Mouse (Mus musculus): ENCODE measurements around the gene Prmt9. TPM values are rescaled to one million over a fixed set of nuclear protein-coding genes. Genes with fewer than 3 reads are reported as not detected.

Prmt9 gene
- polyA plus RNA-seq, 1 experiment from 2014 or later, result 23.6 TPM

DNA sequence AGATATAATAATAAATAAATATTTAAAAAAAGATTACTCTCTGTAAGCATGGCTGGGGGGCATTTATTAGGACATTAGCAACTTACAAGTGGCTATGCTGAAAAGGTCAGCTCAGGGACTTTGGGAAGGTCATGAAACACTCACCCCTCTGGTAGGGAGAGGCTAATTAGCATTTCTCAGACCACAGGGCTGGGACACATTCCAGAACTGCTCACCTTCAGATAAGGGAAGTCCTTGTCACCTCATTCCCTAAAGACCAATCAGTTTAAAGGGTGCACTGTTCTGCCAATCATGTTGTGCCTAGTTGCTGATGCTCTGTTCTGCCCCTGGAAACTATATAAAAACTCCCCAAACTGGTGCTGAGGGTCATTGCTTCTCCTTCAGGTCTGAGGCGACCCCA is 10.9 kb upstream of the Prmt9 start:
- Histone ChIP-seq H3K4me3 (no peak overlapping the region), H3K27ac (no peak overlapping the region), H3K4me2 (replicated peaks) (no peak overlapping the region), H3K9ac (no peak overlapping the region), H3K27me3 (no peaks in the 10 kb centered on the region), H3K4me1 (no peaks in the 10 kb centered on the region), H3K9me3 (replicated peaks) (no peaks in the 10 kb centered on the region), H3K36me3 (no peaks in the 10 kb centered on the region)
- no peak for ATAC-seq (ENCODE audit: low FRiP score)
- 87% methylated on average over 1 of the region's 1 CpGs for WGBS

DNA sequence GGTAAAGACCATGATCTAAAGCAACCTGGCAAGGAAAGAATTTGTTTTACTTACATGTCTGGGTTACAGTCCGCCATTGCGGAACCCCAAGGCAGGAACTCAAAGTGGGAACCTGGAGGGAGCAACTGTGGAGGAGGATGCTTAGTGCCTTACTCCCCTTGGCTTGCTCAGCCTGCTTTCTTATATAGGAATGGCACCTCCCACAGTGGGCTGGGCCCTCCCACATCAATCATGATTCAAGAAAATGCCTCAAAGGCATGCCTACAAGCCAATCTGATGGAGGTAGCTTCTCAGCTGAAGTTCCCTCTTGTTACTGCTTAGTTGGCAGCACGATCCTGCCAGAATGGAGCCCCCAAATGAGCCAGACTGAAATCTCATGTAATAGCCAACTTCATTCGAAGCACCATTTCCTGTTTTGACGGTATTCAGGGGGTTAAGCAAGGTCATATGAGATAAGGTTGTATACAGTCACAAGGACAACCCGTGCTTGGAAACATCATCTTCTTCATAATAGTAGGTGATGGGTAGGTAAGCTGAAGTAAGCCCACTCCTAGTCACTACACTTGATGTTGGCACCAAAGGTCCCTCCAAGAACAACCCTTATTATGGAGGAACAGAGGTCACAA is 5.9 kb upstream of the Prmt9 start:
- Histone ChIP-seq H3K27me3 (peaks cover 4% of the 10 kb centered on the region; the same call in 1 of the 2 replicates), H3K4me1 (no peaks in the 10 kb centered on the region), H3K9me3 (replicated peaks) (no peaks in the 10 kb centered on the region), H3K27ac (no peak overlapping the region), H3K4me2 (replicated peaks) (no peak overlapping the region), H3K36me3 (no peaks in the 10 kb centered on the region), H3K4me3 (no peak overlapping the region), H3K9ac (no peak overlapping the region)
- 87% methylated on average over 6 of the region's 6 CpGs for WGBS
- ATAC-seq (ENCODE audit: low FRiP score), result no peak

DNA sequence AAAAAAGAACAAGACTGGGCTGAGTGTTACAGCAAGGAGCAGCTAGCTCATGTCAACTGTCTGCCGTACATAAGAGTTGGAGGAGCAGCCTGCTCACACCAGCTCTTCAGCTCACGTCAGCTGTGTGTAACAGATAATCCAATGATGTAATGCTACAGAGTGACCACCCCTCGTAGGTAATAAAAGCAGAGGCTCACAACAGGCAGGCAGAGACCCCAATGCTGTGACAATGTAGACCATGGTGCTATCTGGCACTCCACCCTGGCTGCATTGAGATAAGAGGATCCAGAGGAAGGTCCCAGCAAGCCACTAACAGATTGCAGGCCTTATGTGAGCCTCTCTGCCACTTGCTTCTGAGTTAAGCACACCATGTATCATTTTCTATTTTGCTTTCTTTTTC is 4.8 kb upstream of the Prmt9 start:
- no peak overlapping the region for H3K4me2 ChIP-seq (replicated peaks)
- H3K4me1 ChIP-seq, result no peaks in the 10 kb centered on the region
- no peak overlapping the region for H3K4me3 ChIP-seq
- no peaks in the 10 kb centered on the region for H3K36me3 ChIP-seq
- ATAC-seq (ENCODE audit: low FRiP score), result no peak
- WGBS, result 64% methylated on average over 3 of the region's 3 CpGs
- peaks cover 4% of the 10 kb centered on the region; the same call in 1 of the 2 replicates for H3K27me3 ChIP-seq
- H3K9me3 ChIP-seq (replicated peaks), result no peaks in the 10 kb centered on the region
- no peak overlapping the region for H3K27ac ChIP-seq
- H3K9ac ChIP-seq, result no peak overlapping the region

DNA sequence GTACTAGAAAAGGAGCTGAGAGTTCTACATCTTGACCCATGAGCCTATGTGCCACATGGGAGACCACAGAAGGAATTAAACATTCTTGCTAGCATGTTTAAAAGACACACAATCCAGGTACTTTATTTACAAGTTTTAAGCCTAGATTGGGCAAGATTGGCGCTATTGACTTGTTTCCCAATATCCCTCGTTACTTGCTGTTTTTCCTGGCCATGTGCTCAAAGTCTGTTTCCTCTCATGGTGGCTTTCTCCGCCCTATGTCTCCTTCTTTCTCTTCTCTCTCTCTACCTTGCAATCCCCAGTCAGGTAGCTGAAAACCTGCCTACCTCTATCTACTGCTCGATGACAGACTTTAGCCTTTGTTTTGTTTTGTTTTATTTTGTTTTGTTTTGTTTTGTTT is 3.6 kb upstream of the Prmt9 start:
- ATAC-seq (ENCODE audit: low FRiP score), result no peak
- Histone ChIP-seq H3K27ac (no peak overlapping the region), H3K27me3 (peaks cover 4% of the 10 kb centered on the region; the same call in 1 of the 2 replicates), H3K4me2 (replicated peaks) (no peak overlapping the region), H3K36me3 (no peaks in the 10 kb centered on the region), H3K9ac (no peak overlapping the region), H3K4me3 (no peak overlapping the region), H3K4me1 (peaks cover 6% of the 10 kb centered on the region; the same call in 1 of the 2 replicates), H3K9me3 (replicated peaks) (no peaks in the 10 kb centered on the region)
- 89% methylated on average over 4 of the region's 4 CpGs for WGBS

DNA sequence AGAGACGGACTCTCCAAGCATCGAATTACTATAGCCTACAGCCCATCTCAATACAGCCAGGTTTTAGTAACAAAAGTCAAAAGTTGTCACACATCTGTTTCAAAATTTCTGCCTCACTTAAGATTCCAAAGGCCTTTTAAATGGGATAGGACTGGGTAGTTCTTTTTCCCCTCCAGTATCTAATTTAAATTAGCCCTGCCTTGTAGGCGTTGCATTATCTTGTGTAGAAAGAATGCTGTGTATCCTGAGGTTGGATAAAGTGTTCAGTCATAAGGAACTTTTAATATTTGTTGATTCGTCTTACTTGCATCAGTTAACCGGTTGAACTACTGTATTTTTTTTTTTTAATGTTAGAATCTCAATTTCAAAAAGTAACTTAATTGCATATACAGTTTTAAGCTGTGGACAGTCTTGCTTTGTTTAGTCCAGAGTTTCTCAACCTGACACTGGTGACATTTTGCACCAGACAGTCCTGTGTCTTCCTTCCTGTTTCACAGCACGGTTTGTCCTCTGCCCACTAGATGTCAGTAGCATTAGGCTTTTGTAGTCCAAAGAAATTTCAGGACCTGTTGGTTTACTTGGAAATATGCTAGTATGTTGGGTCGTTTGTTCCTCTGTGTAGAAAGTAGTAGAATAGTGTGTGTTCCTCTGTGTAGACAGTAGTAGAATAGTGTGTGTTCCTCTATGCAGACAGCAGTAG is 834 bp downstream of the Prmt9 start:
- H3K9ac ChIP-seq, result peak overlapping the region; percentile 90
- 0 out of 2 replicates have a peak, but pooled peaks have one; percentile 12 for ATAC-seq (ENCODE audit: low FRiP score)
- peaks cover 4% of the 10 kb centered on the region; the same call in 1 of the 2 replicates for H3K27me3 ChIP-seq
- H3K4me2 ChIP-seq (replicated peaks), result peak overlapping the region; percentile 68
- H3K36me3 ChIP-seq, result peaks cover 31% of the 10 kb centered on the region
- no peaks in the 10 kb centered on the region for H3K9me3 ChIP-seq (replicated peaks)
- H3K4me3 ChIP-seq, result peak overlapping the region; percentile 84
- 0 out of 2 replicates have a peak overlapping the region, but pooled peaks have one; percentile 92 for H3K27ac ChIP-seq
- 25% methylated on average over 7 of the region's 7 CpGs for WGBS
- H3K4me1 ChIP-seq, result peaks cover 12% of the 10 kb centered on the region

DNA sequence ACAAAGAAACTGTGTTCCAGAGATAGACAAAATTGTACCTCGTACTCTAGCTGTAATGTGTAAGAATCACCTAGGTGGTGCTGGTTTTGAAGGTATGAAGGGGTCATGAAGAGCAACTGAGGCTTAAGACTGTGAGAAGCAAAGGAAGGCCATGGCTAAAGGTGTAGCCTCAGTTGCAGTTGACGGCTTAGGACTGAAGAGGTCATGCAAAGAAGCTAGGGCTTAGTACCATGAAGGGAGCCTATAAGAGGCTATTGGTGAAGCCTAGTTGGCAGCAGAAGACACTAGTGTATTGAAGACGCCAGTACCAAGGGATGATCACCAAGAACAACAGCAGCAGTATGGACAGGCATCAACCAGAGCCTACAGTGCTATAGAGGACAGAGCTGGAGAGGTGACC is 3.3 kb downstream of the Prmt9 start:
- 96% methylated on average over 3 of the region's 3 CpGs for WGBS

DNA sequence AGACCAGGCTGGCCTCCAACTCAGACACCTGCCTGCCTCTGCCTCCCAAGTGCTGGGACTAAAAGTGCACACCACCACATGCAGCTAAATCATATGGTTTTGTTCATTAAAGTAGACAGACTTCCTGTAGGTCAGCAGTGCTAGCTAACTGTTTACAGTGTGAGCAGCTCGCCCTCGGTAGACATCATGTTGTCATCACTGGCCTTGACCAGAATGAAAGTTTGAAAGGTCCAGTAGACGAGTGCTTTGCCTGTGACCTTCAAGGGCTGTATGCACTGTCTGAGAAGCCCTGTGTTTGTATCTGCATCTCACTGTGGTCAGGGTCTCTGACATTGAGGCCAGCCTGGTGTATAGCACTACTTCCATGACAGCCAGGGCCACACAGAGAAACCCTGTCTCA is 12.2 kb downstream of the Prmt9 start:
- H3K27ac ChIP-seq, result no peak overlapping the region
- H3K4me3 ChIP-seq, result no peak overlapping the region
- H3K9me3 ChIP-seq (replicated peaks), result no peaks in the 10 kb centered on the region
- no peaks in the 10 kb centered on the region for H3K27me3 ChIP-seq
- peaks cover 69% of the 10 kb centered on the region for H3K36me3 ChIP-seq
- H3K4me2 ChIP-seq (replicated peaks), result no peak overlapping the region
- no peak for ATAC-seq (ENCODE audit: low FRiP score)
- 83% methylated on average over 3 of the region's 3 CpGs for WGBS
- H3K9ac ChIP-seq, result no peak overlapping the region
- H3K4me1 ChIP-seq, result no peaks in the 10 kb centered on the region

More for the DNA sequence above, 3.3 kb downstream of the Prmt9 start:
- Histone ChIP-seq H3K4me1 (peaks cover 12% of the 10 kb centered on the region), H3K36me3 (peaks cover 53% of the 10 kb centered on the region), H3K4me3 (no peak overlapping the region), H3K9ac (no peak overlapping the region), H3K27me3 (peaks cover 4% of the 10 kb centered on the region; the same call in 1 of the 2 replicates), H3K4me2 (replicated peaks) (no peak overlapping the region), H3K9me3 (replicated peaks) (no peaks in the 10 kb centered on the region), H3K27ac (no peak overlapping the region)
- no peak for ATAC-seq (ENCODE audit: low FRiP score)

DNA sequence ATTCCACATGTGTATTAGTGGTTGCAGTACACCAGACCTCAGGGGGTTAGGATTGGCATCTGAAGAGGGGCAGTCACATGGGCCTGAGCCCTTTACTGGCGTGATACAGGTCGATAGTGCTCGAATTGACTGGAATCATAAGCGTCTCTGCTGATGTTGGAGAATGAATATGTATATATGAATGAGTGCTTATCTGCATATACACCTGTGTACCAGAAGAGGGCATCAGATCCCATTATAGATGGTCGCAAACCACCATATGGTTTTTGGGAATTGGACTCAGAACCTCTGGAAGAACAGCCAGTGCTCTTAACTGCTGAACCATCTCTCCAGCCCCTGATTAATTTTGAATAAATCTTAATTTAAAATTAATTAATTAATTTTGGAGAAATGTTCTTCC is 25.0 kb downstream of the Prmt9 start:
- no peak overlapping the region for H3K4me3 ChIP-seq
- 88% methylated on average over 5 of the region's 5 CpGs for WGBS
- no peak overlapping the region for H3K9ac ChIP-seq
- no peak overlapping the region for H3K27ac ChIP-seq
- ATAC-seq (ENCODE audit: low FRiP score), result no peak
- H3K4me2 ChIP-seq (replicated peaks), result no peak overlapping the region
- H3K27me3 ChIP-seq, result no peaks in the 10 kb centered on the region
- H3K4me1 ChIP-seq, result no peaks in the 10 kb centered on the region
- peaks cover 33% of the 10 kb centered on the region for H3K36me3 ChIP-seq
- H3K9me3 ChIP-seq (replicated peaks), result no peaks in the 10 kb centered on the region

DNA sequence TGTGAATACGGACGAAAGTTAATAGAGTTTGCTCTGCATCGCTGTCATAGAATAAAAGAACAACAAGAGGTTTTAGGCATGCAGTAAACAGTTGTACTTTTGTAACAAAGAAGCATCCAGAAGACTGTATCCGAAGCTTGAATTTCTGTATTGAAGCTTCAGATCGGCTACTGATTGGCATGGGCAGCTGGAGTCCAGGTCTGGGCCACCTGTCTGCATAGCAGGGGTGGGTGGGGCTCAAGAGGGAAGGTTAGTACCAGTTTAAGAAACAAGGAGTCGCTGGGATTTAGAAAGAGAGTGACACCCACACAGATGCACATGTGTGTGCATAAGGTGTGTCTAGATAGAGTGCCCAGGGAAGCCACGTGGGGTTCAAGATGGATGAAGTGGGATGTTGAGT is 28.5 kb downstream of the Prmt9 start:
- H3K9me3 ChIP-seq (replicated peaks), result no peaks in the 10 kb centered on the region
- 93% methylated on average over 7 of the region's 7 CpGs for WGBS
- no peaks in the 10 kb centered on the region for H3K27me3 ChIP-seq
- H3K9ac ChIP-seq, result no peak overlapping the region
- H3K4me1 ChIP-seq, result no peaks in the 10 kb centered on the region
- no peak overlapping the region for H3K4me2 ChIP-seq (replicated peaks)
- no peak for ATAC-seq (ENCODE audit: low FRiP score)
- peaks cover 50% of the 10 kb centered on the region for H3K36me3 ChIP-seq
- no peak overlapping the region for H3K4me3 ChIP-seq
- H3K27ac ChIP-seq, result no peak overlapping the region

DNA sequence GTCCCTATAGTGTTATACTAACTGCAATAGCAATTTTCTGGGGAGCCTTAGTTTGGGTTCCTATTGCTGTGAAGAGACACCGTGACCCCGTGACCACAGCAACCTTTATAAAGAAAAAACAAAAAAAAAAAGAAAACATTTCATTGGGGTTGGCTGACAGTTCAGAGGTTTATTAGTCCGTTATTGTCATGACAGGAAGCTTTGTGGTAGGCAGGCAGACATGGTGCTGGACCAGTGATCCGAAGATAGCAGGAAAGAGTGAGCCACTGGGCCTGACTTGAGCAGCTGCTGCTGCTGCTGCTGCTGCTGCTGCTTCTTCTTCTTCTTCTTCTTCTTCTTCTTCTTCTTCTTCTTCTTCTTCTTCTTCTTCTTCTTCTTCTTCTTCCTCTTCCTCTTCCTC is 35.0 kb downstream of the Prmt9 start:
- H3K4me2 ChIP-seq (replicated peaks), result no peak overlapping the region
- no peaks in the 10 kb centered on the region for H3K27me3 ChIP-seq
- no peaks in the 10 kb centered on the region for H3K9me3 ChIP-seq (replicated peaks)
- peaks cover 34% of the 10 kb centered on the region for H3K36me3 ChIP-seq
- H3K27ac ChIP-seq, result no peak overlapping the region
- 81% methylated on average over 4 of the region's 4 CpGs for WGBS
- H3K9ac ChIP-seq, result no peak overlapping the region
- no peaks in the 10 kb centered on the region for H3K4me1 ChIP-seq
- no peak overlapping the region for H3K4me3 ChIP-seq
- ATAC-seq (ENCODE audit: low FRiP score), result no peak

DNA sequence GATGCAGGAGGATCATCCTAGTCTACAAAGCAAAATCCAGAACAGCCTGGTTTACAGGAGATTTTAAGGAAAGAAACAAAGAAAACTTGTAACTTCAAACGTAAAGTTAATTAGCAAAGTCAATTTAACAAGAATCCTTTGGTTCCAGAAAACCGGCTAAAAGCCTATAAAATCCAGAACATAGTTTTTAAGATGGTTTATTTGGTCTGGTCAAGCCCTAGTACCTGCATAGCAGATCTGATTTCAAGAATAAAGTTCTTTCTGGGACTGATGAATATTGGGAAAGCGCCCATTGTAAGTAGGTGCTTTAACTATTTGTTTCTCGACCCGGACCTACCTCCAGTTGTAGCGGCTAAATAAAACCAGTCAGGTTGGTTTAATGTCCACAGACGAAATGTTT is 60.4 kb downstream of the Prmt9 start:
- Histone ChIP-seq H3K27me3 (no peaks in the 10 kb centered on the region), H3K4me3 (peak overlapping the region; percentile 85), H3K36me3 (peaks cover 10% of the 10 kb centered on the region), H3K9ac (peak overlapping the region; percentile 67), H3K27ac (no peak overlapping the region), H3K9me3 (replicated peaks) (no peaks in the 10 kb centered on the region), H3K4me2 (replicated peaks) (peak overlapping the region; percentile 77), H3K4me1 (peaks cover 10% of the 10 kb centered on the region)
- WGBS, result 13% methylated on average over 7 of the region's 7 CpGs
- no peak for ATAC-seq (ENCODE audit: low FRiP score)

DNA sequence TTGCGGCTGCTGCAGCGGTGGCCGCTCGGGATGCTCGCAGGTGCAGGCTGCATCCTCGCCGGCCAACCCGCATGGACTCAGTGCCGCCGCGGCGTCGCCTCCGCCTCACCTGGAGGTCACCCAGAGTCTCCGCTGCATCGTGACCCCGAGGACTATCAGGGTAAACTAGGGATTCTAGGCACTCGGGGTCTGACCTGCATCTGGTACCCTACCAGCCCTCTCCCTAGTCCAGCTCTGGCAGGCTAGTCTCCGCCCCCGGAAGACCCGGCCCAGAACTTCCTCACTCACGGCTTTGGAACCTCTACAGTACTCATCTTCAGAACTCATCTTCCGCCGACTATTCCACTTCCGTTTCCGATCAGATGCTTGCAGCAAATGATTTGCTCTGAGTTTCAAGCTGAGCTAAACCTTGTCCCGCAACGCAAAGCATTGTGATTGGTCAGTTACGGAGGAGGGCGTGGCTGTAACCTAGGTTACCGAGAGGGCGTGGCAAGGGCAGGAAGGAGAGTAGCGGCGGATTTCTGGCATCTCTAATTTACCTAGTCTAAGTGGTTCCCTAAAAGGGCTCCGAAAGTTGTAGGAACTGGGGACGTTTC is 61.3 kb downstream of the Prmt9 start, which contains the start of gene Tmem184c:
Gene Tmem184c, minus strand, starts transcription at position 325 of the 596 bp plus-strand sequence.
- Histone ChIP-seq H3K4me2 (replicated peaks) (peak within 1 kb of the TSS; percentile 77), H3K27me3 (no peaks in the 10 kb centered on the region), H3K4me3 (peak within 1 kb of the TSS; percentile 85), H3K4me1 (peaks cover 10% of the 10 kb centered on the region), H3K9ac (peak within 1 kb of the TSS; percentile 67), H3K27ac (peak within 1 kb of the TSS; percentile 84), H3K36me3 (peaks cover 3% of the 10 kb centered on the region), H3K9me3 (replicated peaks) (no peaks in the 10 kb centered on the region)
- WGBS, result under 1% methylated on average over 36 of the region's 36 CpGs
- ATAC-seq (ENCODE audit: low FRiP score), result peak; percentile 98
